Mouse (Mus musculus): ENCODE results near the gene Coq10b. TPM values are rescaled to one million over a fixed set of nuclear protein-coding genes. Genes with fewer than 3 reads are reported as not detected.

Gene Coq10b
- 19.0 and 21.6 TPM in 2 replicates for polyA plus RNA-seq (2012; rRNA removed)

GRCm38 (mm10) chr1:55052355-55052953, at the start of gene Coq10b:
Gene Coq10b (plus strand): TSS chr1:55052770.

GRCm38 (mm10) chr1:55027253-55027801, 25.2 kb upstream of the Coq10b start, which contains the start of gene Sf3b1:
Gene Sf3b1 (minus strand): TSS chr1:55027481.

GRCm38 (mm10) chr1:55087932-55088610, 35.5 kb downstream of the Coq10b start, which contains the start of the genes Hspe1 and Hspd1:
Gene Hspe1 (plus strand): TSS chr1:55088132.
Gene Hspd1 (minus strand): TSS chr1:55088243.

Other genes with a start within 250 kb of the Coq10b start
- gene Ankrd44, start 126.4 kb upstream of the Coq10b start, polyA plus RNA-seq (2012; rRNA removed): 49.9 and 50.0 TPM in 2 replicates
- 228 and 247 TPM in 2 replicates for gene Sf3b1, start 25.3 kb upstream of the Coq10b start, polyA plus RNA-seq (2012; rRNA removed)
- 191 and 215 TPM in 2 replicates for gene Hspe1, start 35.4 kb downstream of the Coq10b start, polyA plus RNA-seq (2012; rRNA removed)
- gene Hspd1, start 35.5 kb downstream of the Coq10b start, polyA plus RNA-seq (2012; rRNA removed): 146 and 156 TPM in 2 replicates
- gene Mob4, start 78.5 kb downstream of the Coq10b start, polyA plus RNA-seq (2012; rRNA removed): 48.4 and 54.4 TPM in 2 replicates
- gene Rftn2, start 174.0 kb downstream of the Coq10b start, polyA plus RNA-seq (2012; rRNA removed): 9.3 and 10.9 TPM in 2 replicates
- 3.4 and 3.7 TPM in 2 replicates for gene Mars2, start 184.4 kb downstream of the Coq10b start, polyA plus RNA-seq (2012; rRNA removed)